Mouse (Mus musculus) embryonic facial prominence, embryonic 12.5 days (tissue): ENCODE results near the gene Nop2. TPM values are rescaled to one million over a fixed set of nuclear protein-coding genes. Genes with fewer than 3 reads are reported as not detected.
A peak's percentile ranks its signal among the peaks of the same experiment; 100 is the strongest.

ENCODE experiments used
- ATAC-seq: fragments of 200-750 bp; cut with Nextera tagmentation; 2 replicates; pipeline ENCODE4 v1.8.0; 2017; ENCODE audit not compliant: insufficient number of reproducible peaks, insufficient read depth, low FRiP score, low TSS enrichment
- H3K27ac ChIP-seq: fragments of 300-500 bp; sonication (generic); 2 replicates; pipeline ENCODE4 v1.5.1; 2016; ENCODE audit warnings: mild to moderate bottlenecking
- H3K27me3 ChIP-seq: fragments of 300-500 bp; sonication (generic); 2 replicates; pipeline ENCODE4 v1.6.1; 2016; ENCODE audit warnings: mild to moderate bottlenecking, moderate library complexity
- H3K36me3 ChIP-seq: fragments of 300-500 bp; sonication (generic); 2 replicates; pipeline ENCODE4 v1.6.1; 2016; ENCODE audit warnings: mild to moderate bottlenecking
- H3K4me1 ChIP-seq: fragments of 300-500 bp; sonication (generic); 2 replicates; pipeline ENCODE4 v1.6.1; 2016
- H3K4me2 ChIP-seq: fragments of 300-500 bp; sonication (generic); replicated peaks from 2 replicates; pipeline ENCODE4 v1.6.1; 2016; ENCODE audit warnings: mild to moderate bottlenecking, moderate library complexity
- H3K4me3 ChIP-seq: fragments of 300-500 bp; sonication (generic); 2 replicates; pipeline ENCODE4 v1.5.1; 2016; ENCODE audit warnings: mild to moderate bottlenecking
- H3K9ac ChIP-seq: fragments of 300-500 bp; sonication (generic); 2 replicates; pipeline ENCODE4 v1.6.1; 2016; ENCODE audit warnings: mild to moderate bottlenecking, moderate library complexity
- H3K9me3 ChIP-seq: fragments of 300-500 bp; sonication (generic); 2 replicates; pipeline ENCODE4 v1.6.1; 2016; ENCODE audit warnings: mild to moderate bottlenecking, moderate library complexity
- WGBS: fragments of 180-500 bp; shearing (Covaris S2); methylation state at CpG from one replicate; pipeline ENCODE4 v1.1.7; 2016; 5-methylcytosine and 5-hydroxymethylcytosine counted together
- polyA plus RNA-seq: library from polyadenylated mRNA; unstranded; fragments of >200 nt; fragmentation: Nextera tagmentation; extraction: Ambion mirVana; gene quantifications from 2 replicates; pipeline ENCODE4 v1.2.1, GENCODE M21; 2016

Nop2 gene
- polyA plus RNA-seq, 1 experiment from 2014 or later: 68.0 TPM

DNA sequence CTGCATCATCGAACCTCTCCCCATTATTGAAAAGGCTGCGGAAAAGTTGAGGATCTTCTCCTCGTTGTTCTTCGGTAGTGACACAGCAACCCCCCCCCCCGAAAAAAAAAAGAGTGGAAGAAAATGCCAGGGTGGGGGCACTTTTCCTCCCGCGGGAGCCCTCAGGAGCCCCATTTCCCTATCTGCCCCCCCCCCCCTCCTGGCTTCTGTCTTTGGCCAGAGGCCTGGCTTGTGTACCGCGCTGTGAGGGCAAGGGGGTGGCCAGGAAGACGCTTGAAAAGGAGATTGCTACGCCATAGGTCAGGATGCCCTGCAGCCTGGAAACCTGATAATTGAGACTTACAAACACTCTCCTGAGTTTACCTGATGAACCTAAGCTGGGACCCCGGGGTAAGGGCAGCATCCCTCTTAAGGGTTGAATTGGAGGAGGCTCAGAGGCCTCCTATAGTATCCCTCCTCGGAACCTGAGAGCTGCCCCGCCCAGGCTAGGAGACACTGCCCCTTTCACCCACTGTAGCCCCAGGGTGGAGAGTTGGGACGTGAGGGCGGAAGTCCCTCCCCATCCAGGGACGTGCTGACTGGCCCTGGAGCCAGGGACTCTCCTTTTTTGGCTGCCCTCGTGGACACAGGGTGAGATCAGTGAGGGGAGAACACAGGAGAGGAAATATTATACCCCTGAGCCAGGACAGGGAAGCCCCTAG lies 34.5 kb downstream of the Nop2 start, which contains the start of gene Gapdh:
Gene Gapdh, minus strand, starts transcription at position 417 of the 701 bp plus-strand sequence.
- no peaks in the 10 kb centered on the region for H3K27me3 ChIP-seq
- peak within 1 kb of the TSS; percentile 88 for H3K4me2 ChIP-seq
- peak within 1 kb of the TSS; percentile 99 for H3K9ac ChIP-seq
- H3K4me1 ChIP-seq: peaks cover 42% of the 10 kb centered on the region
- ATAC-seq: peak; percentile 24; the same call in 1 of the 2 replicates
- H3K9me3 ChIP-seq: no peaks in the 10 kb centered on the region
- peak within 1 kb of the TSS; percentile 89 for H3K4me3 ChIP-seq
- under 1% methylated on average over 18 of the region's 18 CpGs for WGBS
- H3K27ac ChIP-seq: peak within 1 kb of the TSS; percentile 91
- H3K36me3 ChIP-seq: peaks cover 55% of the 10 kb centered on the region

DNA sequence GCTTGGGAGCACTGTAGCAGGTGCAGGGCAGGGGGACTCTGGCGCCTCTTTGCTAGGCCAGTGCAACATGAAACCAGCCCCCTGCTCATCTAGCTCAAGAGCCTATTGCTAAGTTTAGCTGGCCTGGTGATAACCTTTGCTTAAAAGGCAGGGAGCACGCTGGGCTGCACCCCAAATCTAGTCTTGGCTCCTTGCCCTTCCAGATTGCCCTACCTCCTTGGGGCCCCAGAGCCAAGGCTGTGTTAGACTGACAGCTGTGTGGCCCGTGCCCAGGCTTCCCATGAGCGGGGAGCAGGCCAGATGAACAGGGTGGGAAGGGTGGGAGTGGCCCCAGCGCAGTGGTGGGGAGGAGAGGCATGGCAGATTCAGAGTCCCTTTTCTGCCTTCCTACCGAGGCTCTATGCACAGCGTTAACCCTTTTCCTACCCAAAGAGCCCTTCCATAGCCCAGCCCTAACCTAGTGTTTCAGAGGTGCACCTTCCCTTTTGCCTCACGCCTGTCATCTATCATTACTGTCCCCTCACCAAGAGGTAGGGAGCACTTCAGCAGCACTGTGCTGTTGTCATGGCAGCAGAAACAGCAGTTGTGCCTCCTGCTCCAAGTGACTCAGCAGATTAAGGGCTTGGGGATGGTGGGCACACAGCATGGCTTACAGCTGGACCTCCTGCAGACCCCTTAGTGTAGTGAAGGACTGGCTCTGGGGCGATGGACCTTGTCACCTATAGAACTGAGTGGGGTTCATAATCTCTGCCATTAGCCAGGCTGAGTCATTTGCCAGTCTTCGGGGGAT lies 35.3 kb downstream of the Nop2 start:
- Histone ChIP-seq H3K4me1 (peaks cover 38% of the 10 kb centered on the region), H3K36me3 (peaks cover 59% of the 10 kb centered on the region), H3K4me3 (peak overlapping the region; percentile 89), H3K4me2 (peak overlapping the region; percentile 56), H3K27ac (peak overlapping the region; percentile 91), H3K9ac (peak overlapping the region; percentile 47), H3K9me3 (no peaks in the 10 kb centered on the region), H3K27me3 (no peaks in the 10 kb centered on the region)
- 21% methylated on average over 10 of the region's 10 CpGs for WGBS
- peak; percentile 3; the same call in 1 of the 2 replicates for ATAC-seq

DNA sequence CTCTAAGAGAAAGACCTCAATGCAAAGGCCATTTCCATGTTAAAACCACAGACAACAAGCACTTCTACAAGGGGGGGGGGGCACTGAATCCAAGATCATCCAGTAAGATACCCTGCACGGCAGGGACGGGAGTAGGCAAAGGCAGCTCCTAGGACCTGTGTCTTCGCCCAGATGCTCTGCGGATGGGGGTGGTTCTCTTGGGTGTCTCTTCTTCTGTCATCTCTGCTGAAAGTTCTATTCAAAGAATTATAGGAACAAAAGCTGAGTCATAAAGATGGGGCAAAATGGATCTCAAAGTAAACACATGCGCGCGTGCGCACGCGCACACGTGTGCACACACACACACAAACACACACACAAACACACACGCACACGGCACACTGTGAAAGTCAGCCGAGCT lies 36.4 kb downstream of the Nop2 start:
- no peaks in the 10 kb centered on the region for H3K9me3 ChIP-seq
- no peak overlapping the region for H3K4me3 ChIP-seq
- 92% methylated on average over 14 of the region's 14 CpGs for WGBS
- peaks cover 67% of the 10 kb centered on the region for H3K36me3 ChIP-seq
- peaks cover 34% of the 10 kb centered on the region for H3K4me1 ChIP-seq
- no peak overlapping the region; the same call in 1 of the 2 replicates for H3K9ac ChIP-seq
- no peaks in the 10 kb centered on the region for H3K27me3 ChIP-seq
- no peak for ATAC-seq
- H3K4me2 ChIP-seq: no peak overlapping the region
- no peak overlapping the region for H3K27ac ChIP-seq

DNA sequence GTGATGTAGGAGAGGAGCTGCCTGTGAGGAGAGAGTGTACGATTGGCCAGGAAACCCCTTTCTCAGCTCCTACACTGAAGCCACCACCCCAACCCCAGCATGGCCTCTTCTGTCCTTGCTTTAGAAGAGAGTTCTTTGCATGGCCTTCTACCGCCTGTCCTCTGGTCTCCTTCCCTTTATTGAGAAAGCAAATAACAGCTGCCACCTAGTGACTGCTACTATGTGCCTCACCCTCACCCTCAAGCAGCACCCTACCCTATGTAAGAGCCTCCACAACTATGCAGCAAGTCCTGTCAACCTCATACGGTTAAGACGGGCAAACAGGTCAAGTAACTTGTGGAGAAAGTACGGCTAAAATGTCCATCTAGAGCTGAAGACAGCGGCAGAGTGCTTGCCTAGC lies 38.5 kb downstream of the Nop2 start:
- WGBS: 89% methylated on average over 6 of the region's 6 CpGs
- H3K9ac ChIP-seq: no peak overlapping the region
- H3K9me3 ChIP-seq: no peaks in the 10 kb centered on the region
- H3K4me3 ChIP-seq: no peak overlapping the region
- H3K36me3 ChIP-seq: peaks cover 80% of the 10 kb centered on the region
- peaks cover 23% of the 10 kb centered on the region for H3K4me1 ChIP-seq
- H3K27me3 ChIP-seq: no peaks in the 10 kb centered on the region
- no peak for ATAC-seq
- H3K4me2 ChIP-seq: no peak overlapping the region
- no peak overlapping the region for H3K27ac ChIP-seq

DNA sequence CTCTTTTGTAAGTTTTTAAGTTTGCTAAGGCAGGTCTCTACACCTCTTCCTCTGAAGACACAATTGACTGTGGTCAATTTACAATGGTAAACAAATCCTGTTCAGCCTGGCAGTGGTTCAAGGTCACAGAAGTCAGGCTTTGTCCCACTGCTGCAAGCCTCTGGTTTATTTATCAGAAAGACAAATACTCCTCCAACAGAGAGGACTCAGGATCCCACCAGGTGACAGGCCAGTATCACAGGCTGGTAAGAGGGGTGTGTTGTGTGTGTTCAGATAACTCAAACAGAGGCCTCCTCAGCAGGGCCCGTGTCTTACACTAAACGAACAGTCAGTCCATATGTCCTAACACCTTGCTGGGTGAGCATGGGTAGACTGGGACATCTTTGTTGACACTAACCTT lies 40.8 kb downstream of the Nop2 start:
- 98% methylated on average over 2 of the region's 2 CpGs for WGBS
- H3K36me3 ChIP-seq: peaks cover 100% of the 10 kb centered on the region
- no peak overlapping the region for H3K9ac ChIP-seq
- no peak overlapping the region for H3K27ac ChIP-seq
- no peak overlapping the region for H3K4me2 ChIP-seq
- no peak for ATAC-seq
- peaks cover 8% of the 10 kb centered on the region for H3K4me1 ChIP-seq
- H3K27me3 ChIP-seq: no peaks in the 10 kb centered on the region
- H3K9me3 ChIP-seq: no peaks in the 10 kb centered on the region
- no peak overlapping the region for H3K4me3 ChIP-seq

DNA sequence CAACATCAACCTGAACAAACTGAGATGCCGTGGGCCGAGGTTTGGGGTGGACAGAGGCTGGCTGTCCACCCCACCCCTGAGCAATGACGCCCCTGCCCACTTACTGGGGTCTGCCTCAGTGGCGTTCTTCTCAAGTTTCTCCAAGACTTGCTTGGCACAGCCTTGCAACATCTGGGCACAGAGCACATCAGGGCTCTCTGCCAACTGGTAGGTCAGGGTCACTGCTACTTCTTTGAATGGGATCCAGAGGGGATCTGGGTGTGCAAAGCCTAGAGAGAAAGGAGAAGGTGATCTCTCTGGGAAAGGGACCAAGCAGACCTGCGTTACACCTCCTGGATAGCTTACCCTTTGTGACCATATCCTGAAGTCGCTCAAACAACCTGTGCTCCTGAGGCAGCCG lies 41.5 kb downstream of the Nop2 start:
- no peak overlapping the region for H3K4me2 ChIP-seq
- H3K9ac ChIP-seq: no peak overlapping the region
- WGBS: 90% methylated on average over 7 of the region's 7 CpGs
- no peak overlapping the region for H3K4me3 ChIP-seq
- H3K27me3 ChIP-seq: no peaks in the 10 kb centered on the region
- peaks cover 100% of the 10 kb centered on the region for H3K36me3 ChIP-seq
- H3K4me1 ChIP-seq: 0 out of 2 replicates have a peak, but pooled peaks cover under 1% of the 10 kb centered on the region
- H3K9me3 ChIP-seq: no peaks in the 10 kb centered on the region
- no peak overlapping the region for H3K27ac ChIP-seq
- no peak for ATAC-seq

DNA sequence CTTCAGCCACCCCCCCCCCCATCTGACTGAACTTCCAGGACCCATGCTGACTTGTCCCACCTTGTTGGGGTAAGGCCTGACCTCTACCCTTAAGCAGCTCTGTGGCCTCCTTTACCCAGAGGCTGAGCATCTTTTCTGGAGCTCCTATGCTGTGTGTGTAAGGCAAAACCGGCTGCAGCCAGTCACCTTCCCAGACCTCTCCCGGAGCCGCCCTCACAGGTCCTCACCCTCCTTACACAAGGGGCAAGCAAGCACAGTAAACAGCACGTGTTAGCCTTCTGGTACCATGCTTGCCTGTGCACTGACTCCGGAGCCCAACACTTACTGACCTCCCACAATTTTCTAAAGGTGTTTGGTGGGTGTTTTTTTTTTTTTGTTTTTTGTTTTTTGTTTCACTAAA lies 43.8 kb downstream of the Nop2 start:
- no peak for ATAC-seq
- H3K4me1 ChIP-seq: no peaks in the 10 kb centered on the region
- no peak overlapping the region for H3K9ac ChIP-seq
- no peak overlapping the region for H3K27ac ChIP-seq
- H3K36me3 ChIP-seq: peaks cover 99% of the 10 kb centered on the region
- no peaks in the 10 kb centered on the region for H3K9me3 ChIP-seq
- H3K4me3 ChIP-seq: no peak overlapping the region
- H3K27me3 ChIP-seq: no peaks in the 10 kb centered on the region
- WGBS: 92% methylated on average over 5 of the region's 5 CpGs
- no peak overlapping the region for H3K4me2 ChIP-seq

DNA sequence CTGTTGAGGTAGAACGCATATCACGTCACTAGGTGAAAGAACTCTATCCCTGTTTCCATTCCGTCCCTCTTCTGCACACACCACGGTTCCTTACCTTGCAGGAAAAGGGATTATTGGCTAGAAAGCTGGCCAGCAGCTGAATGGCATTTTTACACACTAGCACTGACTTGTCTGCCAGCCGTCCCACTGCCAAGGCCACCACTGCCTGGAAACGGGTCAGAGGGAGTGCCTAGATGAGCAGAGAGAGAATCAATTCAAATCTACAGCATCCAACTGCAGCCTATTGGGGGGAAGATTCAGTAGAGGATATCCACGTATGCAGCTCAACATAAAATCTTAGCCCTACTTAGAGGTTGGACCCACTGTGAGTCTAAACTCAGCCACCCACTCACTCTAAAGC lies 47.9 kb downstream of the Nop2 start:
- H3K36me3 ChIP-seq: peaks cover 91% of the 10 kb centered on the region
- H3K4me3 ChIP-seq: no peak overlapping the region
- H3K4me2 ChIP-seq: no peak overlapping the region
- WGBS: 93% methylated on average over 7 of the region's 7 CpGs
- H3K9ac ChIP-seq: no peak overlapping the region
- no peak overlapping the region for H3K27ac ChIP-seq
- H3K27me3 ChIP-seq: no peaks in the 10 kb centered on the region
- no peaks in the 10 kb centered on the region for H3K9me3 ChIP-seq
- ATAC-seq: no peak
- no peaks in the 10 kb centered on the region for H3K4me1 ChIP-seq

DNA sequence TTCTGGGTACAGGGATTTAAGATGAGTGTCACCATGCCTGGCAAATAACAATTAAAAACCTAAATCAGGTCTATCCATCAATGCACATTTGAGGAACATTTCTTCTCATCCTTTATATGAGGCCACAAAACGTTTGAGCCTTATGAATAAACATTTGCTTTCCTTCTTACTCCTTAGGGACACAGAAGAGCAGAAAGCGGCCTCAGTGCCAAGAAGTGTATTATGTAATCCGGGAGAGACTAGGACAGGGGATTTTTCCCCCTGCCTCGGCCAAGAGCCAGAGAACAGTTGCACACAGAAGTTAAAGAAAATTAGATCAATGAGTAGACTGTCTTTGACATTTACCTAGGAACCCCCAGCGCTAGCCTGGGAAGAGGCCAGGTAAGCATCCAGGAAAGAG lies 50.4 kb downstream of the Nop2 start:
- no peaks in the 10 kb centered on the region for H3K27me3 ChIP-seq
- WGBS: 87% methylated on average over 5 of the region's 5 CpGs
- no peak overlapping the region for H3K27ac ChIP-seq

DNA sequence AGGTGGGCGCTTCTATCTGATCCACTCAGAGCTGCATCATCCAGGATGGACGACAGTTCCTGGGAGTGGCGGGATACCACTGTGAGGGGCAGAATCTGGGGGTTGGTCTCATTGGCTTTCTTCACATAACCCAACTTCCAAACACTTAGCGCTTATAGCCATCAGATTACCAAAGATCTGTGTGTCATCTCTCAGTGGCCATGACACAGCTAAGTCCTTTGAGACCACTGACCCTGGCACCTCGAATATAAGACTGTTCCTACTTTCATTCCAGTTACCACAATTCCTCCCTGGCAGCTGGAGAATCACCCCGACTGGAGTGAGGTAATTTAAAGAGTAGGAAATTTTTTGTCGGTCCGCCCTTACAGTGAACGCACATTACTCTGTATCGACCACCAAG lies 54.5 kb downstream of the Nop2 start:
- Histone ChIP-seq H3K4me2 (no peak overlapping the region), H3K9me3 (no peaks in the 10 kb centered on the region), H3K4me3 (no peak overlapping the region), H3K27me3 (no peaks in the 10 kb centered on the region), H3K9ac (no peak overlapping the region), H3K4me1 (no peaks in the 10 kb centered on the region), H3K27ac (no peak overlapping the region), H3K36me3 (peaks cover 70% of the 10 kb centered on the region)
- 93% methylated on average over 10 of the region's 10 CpGs for WGBS
- ATAC-seq: no peak

More for the DNA sequence above, 50.4 kb downstream of the Nop2 start:
- no peaks in the 10 kb centered on the region for H3K4me1 ChIP-seq
- ATAC-seq: no peak
- H3K36me3 ChIP-seq: peaks cover 91% of the 10 kb centered on the region
- no peak overlapping the region for H3K9ac ChIP-seq
- H3K4me3 ChIP-seq: no peak overlapping the region
- H3K9me3 ChIP-seq: no peaks in the 10 kb centered on the region
- H3K4me2 ChIP-seq: no peak overlapping the region

DNA sequence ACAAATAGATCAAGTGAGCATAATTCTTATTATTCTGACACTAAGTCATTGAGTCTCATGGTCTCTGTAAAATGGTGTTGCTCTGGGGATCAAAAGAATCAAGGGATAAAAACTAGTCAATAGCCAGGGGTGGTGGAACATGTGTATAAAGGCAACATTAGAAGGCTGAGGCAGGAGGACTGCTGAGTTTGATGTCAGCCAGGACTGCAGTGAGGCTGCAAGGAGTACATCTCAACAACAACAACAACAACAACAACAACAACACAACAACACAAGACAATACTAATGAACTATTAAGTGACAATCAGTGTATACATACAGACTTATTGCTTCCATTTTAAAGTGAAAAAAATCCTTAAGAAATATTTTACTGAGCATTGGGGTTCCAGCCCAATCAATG lies 59.1 kb downstream of the Nop2 start:
- peak overlapping the region; percentile 64 for H3K4me2 ChIP-seq
- no peaks in the 10 kb centered on the region for H3K27me3 ChIP-seq
- no peak for ATAC-seq
- 0 out of 2 replicates have a peak, but pooled peaks cover 3% of the 10 kb centered on the region for H3K4me1 ChIP-seq
- peaks cover 44% of the 10 kb centered on the region for H3K36me3 ChIP-seq
- peak overlapping the region; percentile 100; the same call in 1 of the 2 replicates for H3K27ac ChIP-seq
- H3K4me3 ChIP-seq: peak overlapping the region; percentile 72
- H3K9ac ChIP-seq: peak overlapping the region; percentile 84
- no peaks in the 10 kb centered on the region for H3K9me3 ChIP-seq
